In genomic region chr3:153513501-153514060, GRCm38 (mm10) we compare ENCODE assay signal across 19 mouse cellular contexts.
"Had no signal": no experiment of that assay in that cellular context is flagged by ENCODE, and none has a peak within 500 bp of the region (broad histone marks: within the 10 kb centered on the region; RNA-seq: fewer than 3 reads in every experiment).

No protein-coding gene starts in this region.

- H3K4me3 ChIP-seq: intestine, embryonic 15.5 days; left cerebral cortex, adult 2 months; limb, embryonic 12.5 days; liver, embryonic 12.5 days; liver, embryonic 15.5 days; megakaryocyte, embryonic 14.5 days had no signal

- H3K9me3 ChIP-seq: intestine, embryonic 15.5 days; liver, embryonic 12.5 days; liver, embryonic 15.5 days had no signal

- H3K4me1 ChIP-seq: intestine, embryonic 15.5 days had no signal

- H3K36me3 ChIP-seq: intestine, embryonic 15.5 days; limb, embryonic 12.5 days; liver, embryonic 12.5 days; liver, embryonic 15.5 days had no signal

- H3K4me2 ChIP-seq: intestine, embryonic 15.5 days; limb, embryonic 12.5 days; liver, embryonic 12.5 days; liver, embryonic 15.5 days; midbrain, embryonic 11.5 days had no signal

- H3K27ac ChIP-seq: intestine, embryonic 15.5 days; left cerebral cortex, adult 2 months; limb, embryonic 12.5 days; liver, embryonic 12.5 days; liver, embryonic 15.5 days had no signal

- DNase-seq: kidney, adult 18-20 months; kidney, adult 9 months; kidney, postnatal 14 days; kidney, postnatal 4 days; layer of hippocampus, adult 9-11 months; layer of hippocampus, postnatal 36 days; liver; lung, adult 2 months; lung, postnatal 36 days; midbrain, embryonic 14.5 days; thymus, adult 18-20 months; thymus, postnatal 4 days had no signal

- ATAC-seq: intestine, embryonic 15.5 days; liver, embryonic 12.5 days had no signal

- H3K27me3 ChIP-seq: intestine, embryonic 15.5 days; limb, embryonic 12.5 days; liver, embryonic 12.5 days; liver, embryonic 15.5 days; megakaryocyte, embryonic 14.5 days had no signal

- H3K9ac ChIP-seq: intestine, embryonic 15.5 days; limb, embryonic 12.5 days; liver, embryonic 12.5 days; liver, embryonic 15.5 days had no signal
